Mouse (Mus musculus): Measurements from ENCODE around the gene Gng7. TPM values are rescaled to one million over a fixed set of nuclear protein-coding genes. Genes with fewer than 3 reads are reported as not detected.
A peak's percentile ranks its signal among the peaks of the same experiment; 100 is the strongest.

Gng7 gene
- polyA plus RNA-seq, 1 experiment from 2014 or later = 5.7 TPM

DNA sequence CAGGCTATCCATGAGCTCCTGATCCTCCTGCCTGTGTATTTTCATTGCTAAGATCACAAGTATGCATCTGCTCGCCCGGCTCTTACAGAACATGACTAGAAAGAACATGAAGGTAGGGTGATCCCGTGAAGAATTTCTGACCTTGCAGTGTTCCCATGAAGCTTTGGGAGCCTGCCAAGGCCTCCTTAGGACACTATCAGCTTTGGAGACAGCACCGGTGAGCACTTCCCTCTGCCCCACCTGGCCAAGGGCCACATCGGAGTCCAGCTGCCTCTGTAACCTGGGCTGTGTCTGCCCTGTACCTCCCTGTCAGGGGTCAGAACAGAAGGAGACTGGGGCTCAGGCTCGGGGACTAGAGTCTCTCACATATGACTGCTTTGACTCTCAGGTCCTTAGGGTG, 28.0 kb downstream of the Gng7 start:
- no peak overlapping the region for H3K4me3 ChIP-seq (ENCODE audit: low read depth, low read length)
- H3K4me1 ChIP-seq (ENCODE audit: insufficient read depth) = peaks cover 5% of the 10 kb centered on the region
- 57% methylated on average over 6 of the region's 6 CpGs for WGBS
- no peak overlapping the region for H3K27ac ChIP-seq (ENCODE audit: low read depth)
- H3K9ac ChIP-seq = no peak overlapping the region
- H3K4me2 ChIP-seq = no peak overlapping the region
- no peaks in the 10 kb centered on the region for H3K9me3 ChIP-seq (ENCODE audit: low read depth, low read length)
- DNase-seq = no peak
- ATAC-seq (ENCODE audit: insufficient read depth) = no peak
- H3K27me3 ChIP-seq (ENCODE audit: insufficient read depth, low read length) = peaks cover 31% of the 10 kb centered on the region
- no peaks in the 10 kb centered on the region for H3K36me3 ChIP-seq (ENCODE audit: insufficient read depth)
- no peak for TF ChIP-seq CTCF (IDR thresholded peaks at IDR 0.05; ENCODE audit: low read depth)

DNA sequence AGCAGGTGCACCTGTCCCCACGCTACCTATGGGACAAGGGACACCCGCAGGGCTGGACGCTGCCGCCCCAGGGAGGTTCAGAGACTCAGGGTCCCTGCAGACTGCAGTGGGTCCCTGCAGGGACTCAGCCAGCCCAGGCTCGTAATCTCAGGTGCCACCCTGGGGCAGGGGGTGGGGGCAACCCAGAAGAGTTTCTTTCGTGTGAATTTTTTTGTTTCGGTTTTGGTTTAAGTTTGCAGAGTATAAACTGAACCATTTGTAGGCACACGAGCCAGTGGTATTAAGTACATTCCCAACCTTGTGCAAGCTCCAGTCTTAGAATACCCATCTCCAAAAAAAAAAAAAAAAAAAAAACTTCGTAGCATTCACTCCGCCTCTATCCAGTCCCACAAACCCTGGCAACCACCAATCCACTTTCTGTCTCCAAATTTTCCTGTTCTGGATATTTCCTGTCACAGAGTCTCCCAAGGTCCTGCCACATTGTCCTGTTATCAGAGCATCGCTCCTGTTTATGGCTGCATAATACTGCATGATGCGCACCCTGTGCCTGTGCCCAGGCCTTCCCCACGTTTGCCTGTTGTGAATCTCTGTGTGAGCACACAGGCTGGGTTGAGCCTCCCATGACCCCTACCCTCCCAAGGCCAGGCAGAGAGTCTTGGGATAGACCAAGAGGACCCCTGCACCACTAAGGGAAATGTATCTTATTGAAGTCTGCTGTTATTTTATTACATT, 28.6 kb downstream of the Gng7 start:
- H3K9me3 ChIP-seq (ENCODE audit: low read depth, low read length) = no peaks in the 10 kb centered on the region
- peaks cover 5% of the 10 kb centered on the region for H3K4me1 ChIP-seq (ENCODE audit: insufficient read depth)
- peaks cover 31% of the 10 kb centered on the region for H3K27me3 ChIP-seq (ENCODE audit: insufficient read depth, low read length)
- no peak for TF ChIP-seq CTCF (IDR thresholded peaks at IDR 0.05; ENCODE audit: low read depth)
- DNase-seq (no peak), ATAC-seq (ENCODE audit: insufficient read depth) (no peak)
- H3K9ac ChIP-seq = peak overlapping the region; percentile 40
- H3K4me3 ChIP-seq (ENCODE audit: low read depth, low read length) = peak overlapping the region; percentile 32
- H3K4me2 ChIP-seq = peak overlapping the region; percentile 64
- no peaks in the 10 kb centered on the region for H3K36me3 ChIP-seq (ENCODE audit: insufficient read depth)
- no peak overlapping the region for H3K27ac ChIP-seq (ENCODE audit: low read depth)
- 32% methylated on average over 13 of the region's 13 CpGs for WGBS

DNA sequence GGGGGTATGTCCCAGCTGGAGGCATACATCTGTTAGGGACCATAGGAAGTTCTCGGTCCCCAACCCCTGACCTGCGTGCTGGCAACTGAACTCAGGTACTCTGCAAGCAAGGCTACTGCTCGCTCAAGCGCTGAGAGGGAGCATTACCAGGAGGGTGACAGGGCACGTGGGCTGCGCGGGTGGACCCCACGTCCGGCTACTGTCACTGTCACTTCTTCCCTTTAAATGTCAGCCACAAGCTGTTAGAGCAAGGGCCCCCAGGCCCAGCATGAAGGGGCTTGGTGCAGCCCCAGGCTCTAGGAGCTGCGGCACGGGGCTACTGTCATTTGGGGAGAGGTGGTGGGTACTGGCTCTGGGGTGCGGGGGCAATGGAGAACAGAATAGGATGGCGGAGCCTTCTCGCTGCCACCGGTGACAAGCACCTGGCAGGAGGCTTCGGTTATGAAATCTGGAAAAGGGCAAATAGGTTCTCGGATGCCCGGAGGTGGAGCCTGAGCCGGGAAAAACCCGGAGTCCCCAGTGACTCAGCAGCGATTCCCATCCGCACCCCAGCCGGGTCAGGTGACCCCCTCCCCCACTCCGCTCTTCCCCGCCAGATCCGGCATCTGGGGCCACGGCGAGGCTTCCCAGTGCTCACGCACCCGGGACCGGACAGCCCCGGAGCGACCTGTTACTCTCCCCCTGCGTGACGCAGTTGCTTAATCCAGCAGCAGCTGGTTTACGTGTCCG, 29.3 kb downstream of the Gng7 start:
- WGBS = 8% methylated on average over 37 of the region's 37 CpGs
- TF ChIP-seq CTCF (IDR thresholded peaks at IDR 0.05; ENCODE audit: low read depth) = no peak
- Histone ChIP-seq H3K27me3 (ENCODE audit: insufficient read depth, low read length) (peaks cover 31% of the 10 kb centered on the region), H3K9me3 (ENCODE audit: low read depth, low read length) (no peaks in the 10 kb centered on the region), H3K4me2 (peak overlapping the region; percentile 64), H3K4me1 (ENCODE audit: insufficient read depth) (peaks cover 5% of the 10 kb centered on the region), H3K27ac (ENCODE audit: low read depth) (no peak overlapping the region), H3K4me3 (ENCODE audit: low read depth, low read length) (peak overlapping the region; percentile 32), H3K36me3 (ENCODE audit: insufficient read depth) (no peaks in the 10 kb centered on the region), H3K9ac (peak overlapping the region; percentile 40)
- DNase-seq = no peak
- no peak for ATAC-seq (ENCODE audit: insufficient read depth)

DNA sequence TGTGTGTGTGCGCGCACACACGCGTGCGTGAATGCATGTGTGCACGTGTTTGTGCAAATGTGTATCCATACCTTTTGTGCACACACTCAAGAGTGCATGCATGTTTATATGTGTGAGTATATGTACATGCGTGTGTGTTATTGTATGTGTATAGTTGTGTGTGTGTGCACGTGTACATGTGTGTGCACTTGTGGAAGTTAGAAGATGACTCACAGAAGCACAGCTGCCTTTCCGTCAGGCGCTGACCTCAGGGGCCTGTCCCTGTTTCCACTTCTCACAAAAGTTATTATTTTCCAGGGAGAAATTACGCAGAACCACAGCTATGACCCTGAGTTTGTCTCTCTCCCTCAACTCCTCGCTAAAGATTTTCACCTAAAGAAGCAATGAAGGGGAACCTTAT, 30.5 kb downstream of the Gng7 start:
- no peak for TF ChIP-seq CTCF (IDR thresholded peaks at IDR 0.05; ENCODE audit: low read depth)
- WGBS = 87% methylated on average over 12 of the region's 12 CpGs
- DNase-seq = no peak
- Histone ChIP-seq H3K27ac (ENCODE audit: low read depth) (no peak overlapping the region), H3K36me3 (ENCODE audit: insufficient read depth) (no peaks in the 10 kb centered on the region), H3K9ac (no peak overlapping the region), H3K27me3 (ENCODE audit: insufficient read depth, low read length) (peaks cover 31% of the 10 kb centered on the region), H3K9me3 (ENCODE audit: low read depth, low read length) (no peaks in the 10 kb centered on the region), H3K4me2 (no peak overlapping the region), H3K4me3 (ENCODE audit: low read depth, low read length) (no peak overlapping the region), H3K4me1 (ENCODE audit: insufficient read depth) (peaks cover 5% of the 10 kb centered on the region)
- ATAC-seq (ENCODE audit: insufficient read depth) = no peak

DNA sequence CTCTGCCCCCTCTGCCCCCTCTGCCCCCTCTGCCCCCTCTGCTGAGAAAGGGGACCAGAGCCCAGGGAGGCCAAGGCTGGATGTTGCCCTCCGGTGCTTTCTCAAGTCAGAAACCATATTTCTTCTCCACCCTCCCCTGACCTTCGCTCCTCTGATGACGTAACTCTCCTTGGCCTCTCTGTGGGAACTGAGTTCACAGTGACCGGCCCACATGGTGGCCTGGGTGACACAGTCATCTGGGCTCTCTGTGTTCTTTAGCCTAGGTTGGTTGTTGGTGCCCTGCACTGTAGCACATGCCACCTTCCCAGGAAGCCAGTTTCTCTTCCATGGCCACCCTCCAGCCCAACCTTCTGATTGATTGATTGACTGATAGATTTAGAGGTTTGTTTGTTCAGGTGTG, 32.4 kb downstream of the Gng7 start:
- 47% methylated on average over 4 of the region's 4 CpGs for WGBS
- H3K4me2 ChIP-seq = no peak overlapping the region
- no peak overlapping the region for H3K9ac ChIP-seq
- DNase-seq (no peak), ATAC-seq (ENCODE audit: insufficient read depth) (no peak)
- H3K27ac ChIP-seq (ENCODE audit: low read depth) = no peak overlapping the region
- H3K4me3 ChIP-seq (ENCODE audit: low read depth, low read length) = no peak overlapping the region
- H3K4me1 ChIP-seq (ENCODE audit: insufficient read depth) = no peaks in the 10 kb centered on the region
- H3K36me3 ChIP-seq (ENCODE audit: insufficient read depth) = no peaks in the 10 kb centered on the region
- H3K27me3 ChIP-seq (ENCODE audit: insufficient read depth, low read length) = peaks cover 31% of the 10 kb centered on the region
- TF ChIP-seq CTCF (IDR thresholded peaks at IDR 0.05; ENCODE audit: low read depth) = no peak
- H3K9me3 ChIP-seq (ENCODE audit: low read depth, low read length) = no peaks in the 10 kb centered on the region

DNA sequence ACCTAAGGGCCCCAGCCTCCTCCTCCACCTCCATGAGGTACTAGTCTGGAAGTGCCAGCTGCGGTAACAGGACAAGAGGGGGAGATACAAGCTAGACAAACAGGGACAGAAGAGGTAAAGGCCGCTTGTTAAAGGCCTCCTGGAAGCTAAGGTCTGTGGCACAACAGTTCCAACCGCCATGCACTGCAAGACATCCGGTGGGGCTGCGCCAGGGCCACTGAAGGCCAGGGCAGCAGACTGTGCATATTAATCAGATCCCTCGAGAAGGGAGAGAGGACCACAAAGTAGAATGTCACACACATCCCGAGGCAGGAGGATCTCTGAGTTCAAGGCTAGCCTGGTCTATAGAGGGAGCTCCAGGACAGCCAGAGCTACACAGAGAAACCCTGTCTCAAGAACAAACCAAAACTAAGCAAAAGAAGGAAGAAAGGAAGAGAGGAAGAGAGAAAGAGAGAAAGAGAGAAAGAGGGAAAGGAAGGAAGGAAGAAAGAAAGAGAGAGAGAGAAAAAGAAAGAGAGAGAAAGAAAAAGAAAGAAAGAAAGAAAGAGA, 33.1 kb downstream of the Gng7 start:
- Histone ChIP-seq H3K4me2 (no peak overlapping the region), H3K4me3 (ENCODE audit: low read depth, low read length) (no peak overlapping the region), H3K9me3 (ENCODE audit: low read depth, low read length) (no peaks in the 10 kb centered on the region), H3K27me3 (ENCODE audit: insufficient read depth, low read length) (peaks cover 27% of the 10 kb centered on the region), H3K36me3 (ENCODE audit: insufficient read depth) (no peaks in the 10 kb centered on the region), H3K27ac (ENCODE audit: low read depth) (no peak overlapping the region), H3K4me1 (ENCODE audit: insufficient read depth) (no peaks in the 10 kb centered on the region), H3K9ac (no peak overlapping the region)
- DNase-seq (no peak), ATAC-seq (ENCODE audit: insufficient read depth) (no peak)
- WGBS = 45% methylated on average over 7 of the region's 7 CpGs
- TF ChIP-seq CTCF (IDR thresholded peaks at IDR 0.05; ENCODE audit: low read depth) = no peak

DNA sequence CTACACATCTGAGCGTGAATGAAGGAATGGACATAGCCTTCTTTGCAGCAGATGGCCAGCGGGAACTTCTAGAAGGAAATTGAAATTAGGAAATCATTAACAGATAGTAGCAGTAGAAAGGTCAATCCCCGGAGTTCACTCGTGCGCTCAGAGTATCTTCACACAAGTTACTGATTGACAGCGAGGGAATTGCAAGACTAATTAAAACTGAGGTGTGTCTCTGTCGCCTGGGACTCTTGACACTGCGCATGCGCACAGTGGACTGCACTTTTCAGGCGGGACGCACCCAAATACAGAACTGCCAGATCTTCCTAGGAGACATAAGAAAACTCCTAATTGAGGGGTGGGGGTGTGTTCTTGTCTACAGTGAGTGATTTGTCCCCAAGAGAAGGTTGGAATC, 39.3 kb downstream of the Gng7 start:
- Histone ChIP-seq H3K36me3 (ENCODE audit: insufficient read depth) (no peaks in the 10 kb centered on the region), H3K9me3 (ENCODE audit: low read depth, low read length) (no peaks in the 10 kb centered on the region), H3K27ac (ENCODE audit: low read depth) (no peak overlapping the region), H3K9ac (no peak overlapping the region), H3K4me1 (ENCODE audit: insufficient read depth) (peaks cover 16% of the 10 kb centered on the region), H3K27me3 (ENCODE audit: insufficient read depth, low read length) (no peaks in the 10 kb centered on the region), H3K4me3 (ENCODE audit: low read depth, low read length) (no peak overlapping the region), H3K4me2 (no peak overlapping the region)
- no peak for ATAC-seq (ENCODE audit: insufficient read depth)
- WGBS = 86% methylated on average over 11 of the region's 11 CpGs
- DNase-seq = no peak
- TF ChIP-seq CTCF (IDR thresholded peaks at IDR 0.05; ENCODE audit: low read depth) = no peak
